Mouse (Mus musculus) neural tube, embryonic 11.5 days (tissue): Measurements from ENCODE around the gene Grap2. TPM values are rescaled to one million over a fixed set of nuclear protein-coding genes. Genes with fewer than 3 reads are reported as not detected.

Experiments
- ATAC-seq: fragments of 200-750 bp; cut with Nextera tagmentation; 2 replicates; pipeline ENCODE4 v1.8.0; 2017; ENCODE audit warnings: moderate number of reproducible peaks, mild to moderate bottlenecking, moderate TSS enrichment, moderate library complexity; ENCODE audit not compliant: insufficient read depth, low FRiP score, low TSS enrichment
- DNase-seq: peaks from one replicate; pipeline ENCODE4 v3.0.0-alpha.2; 2015; ENCODE audit warnings: low spot score
- H3K27ac ChIP-seq: fragments of 300-500 bp; sonication (generic); 2 replicates; pipeline ENCODE4 v1.5.1; 2014; ENCODE audit warnings: low read depth, mild to moderate bottlenecking, low read length
- H3K27me3 ChIP-seq: fragments of 300-500 bp; sonication (generic); 2 replicates; pipeline ENCODE4 v1.6.1; 2014; ENCODE audit warnings: mild to moderate bottlenecking, low read length, mixed read lengths; ENCODE audit not compliant: control insufficient read depth, insufficient read depth
- H3K36me3 ChIP-seq: fragments of 300-500 bp; sonication (generic); 2 replicates; pipeline ENCODE4 v1.6.1; 2014; ENCODE audit warnings: mild to moderate bottlenecking, low read length, moderate library complexity, mixed read lengths; ENCODE audit not compliant: control insufficient read depth, insufficient read depth
- H3K4me1 ChIP-seq: fragments of 300-500 bp; sonication (generic); 2 replicates; pipeline ENCODE4 v1.6.1; 2014; ENCODE audit warnings: low read length, mixed read lengths; ENCODE audit not compliant: control insufficient read depth, insufficient read depth
- H3K4me2 ChIP-seq: fragments of 300-500 bp; sonication (generic); 2 replicates; pipeline ENCODE4 v1.6.1; 2014; ENCODE audit warnings: low read depth, mild to moderate bottlenecking, moderate library complexity
- H3K4me3 ChIP-seq: fragments of 300-500 bp; sonication (generic); 2 replicates; pipeline ENCODE4 v1.5.1; 2014; ENCODE audit warnings: low read depth, low read length
- H3K9ac ChIP-seq: fragments of 300-500 bp; sonication (generic); 2 replicates; pipeline ENCODE4 v1.6.1; 2014; ENCODE audit warnings: mild to moderate bottlenecking, low read length
- H3K9me3 ChIP-seq: fragments of 300-500 bp; sonication (generic); 2 replicates; pipeline ENCODE4 v1.6.1; 2016; ENCODE audit warnings: low read length; ENCODE audit not compliant: control insufficient read depth
- WGBS: fragments of 180-500 bp; shearing (Covaris S2); extraction: QIAGEN DNeasy Blood & Tissue Kit; methylation state at CpG from one replicate; pipeline ENCODE4 v1.1.7; 2014; 5-methylcytosine and 5-hydroxymethylcytosine counted together
- polyA plus RNA-seq: library from polyadenylated mRNA; unstranded; fragments of >200 nt; fragmentation: Nextera tagmentation; extraction: Ambion mirVana; gene quantifications from 2 replicates; pipeline ENCODE4 v1.2.1, GENCODE M21; 2014

Grap2 gene
- polyA plus RNA-seq, 1 experiment from 2014 or later, result 4.3 TPM

DNA sequence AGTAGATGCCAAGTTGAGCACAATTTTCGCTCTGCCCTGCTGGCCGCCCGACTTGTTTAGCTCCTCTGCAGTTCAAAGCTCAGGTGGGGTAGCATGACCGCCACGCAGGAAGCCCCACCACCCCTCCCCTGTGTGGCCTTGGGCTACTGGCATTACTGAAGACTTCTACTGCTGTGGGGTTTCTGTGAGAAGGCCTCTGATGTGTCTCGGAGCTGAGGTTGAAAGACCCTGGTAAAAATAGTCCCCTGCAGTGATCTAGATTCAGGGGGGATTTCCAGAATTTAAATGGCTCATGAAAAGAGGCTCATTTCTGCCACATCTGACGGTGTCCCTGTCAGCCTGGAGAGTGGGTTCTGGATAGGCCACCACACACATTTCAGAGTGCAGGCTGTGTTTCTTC, 30.1 kb downstream of the Grap2 start:
- no peaks in the 10 kb centered on the region for H3K27me3 ChIP-seq
- no peaks in the 10 kb centered on the region for H3K4me1 ChIP-seq
- no peaks in the 10 kb centered on the region for H3K36me3 ChIP-seq
- H3K9me3 ChIP-seq, result no peaks in the 10 kb centered on the region
- H3K4me2 ChIP-seq, result no peak overlapping the region
- H3K4me3 ChIP-seq, result no peak overlapping the region
- ATAC-seq (no peak), DNase-seq (no peak)
- H3K27ac ChIP-seq, result no peak overlapping the region
- no peak overlapping the region for H3K9ac ChIP-seq
- WGBS, result 66% methylated on average over 7 of the region's 7 CpGs

DNA sequence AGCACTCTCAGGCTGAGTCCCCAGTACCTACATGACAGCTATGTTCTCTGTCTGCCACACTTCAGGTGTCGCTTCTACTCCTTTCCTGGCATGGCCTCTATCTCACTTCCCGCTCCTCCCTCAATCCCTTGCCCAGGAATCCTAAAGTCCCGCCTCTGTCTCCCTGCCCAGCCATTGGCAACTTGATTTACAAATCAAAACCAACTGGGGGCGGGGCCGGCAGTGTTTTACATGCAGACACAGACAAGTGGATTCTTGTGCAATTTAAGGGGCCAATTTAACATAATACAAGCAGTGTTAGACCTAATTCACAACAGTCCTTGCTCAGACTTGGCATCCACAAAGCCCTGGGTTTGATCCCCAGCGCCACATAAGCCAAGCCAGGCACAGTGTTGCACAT, 31.6 kb downstream of the Grap2 start:
- Histone ChIP-seq H3K36me3 (no peaks in the 10 kb centered on the region), H3K4me1 (no peaks in the 10 kb centered on the region), H3K9ac (no peak overlapping the region), H3K9me3 (no peaks in the 10 kb centered on the region), H3K27ac (no peak overlapping the region), H3K27me3 (no peaks in the 10 kb centered on the region), H3K4me2 (no peak overlapping the region), H3K4me3 (no peak overlapping the region)
- DNase-seq (no peak), ATAC-seq (no peak)
- 90% methylated on average over 6 of the region's 6 CpGs for WGBS

DNA sequence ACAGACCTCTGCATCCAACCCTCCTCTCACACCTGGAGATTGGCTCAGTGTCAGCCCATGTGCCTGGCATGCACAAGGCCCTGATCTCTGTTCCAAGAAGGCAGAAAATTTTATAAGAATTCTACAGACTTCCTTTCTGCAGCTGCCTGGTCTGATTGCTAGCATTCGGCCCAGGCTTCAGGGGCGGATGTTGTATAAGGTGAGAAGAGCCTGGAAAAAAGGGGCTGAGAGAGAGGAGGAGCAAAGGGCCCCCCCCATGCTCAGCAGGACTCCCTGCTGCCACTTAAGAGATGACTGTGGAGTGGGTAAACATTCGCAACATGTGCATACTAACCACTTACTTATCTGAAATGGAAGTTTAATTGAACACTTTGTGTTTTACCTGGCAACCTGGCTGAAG, 35.6 kb downstream of the Grap2 start:
- no peak overlapping the region for H3K4me3 ChIP-seq
- 82% methylated on average over 3 of the region's 3 CpGs for WGBS
- H3K4me2 ChIP-seq, result no peak overlapping the region
- H3K4me1 ChIP-seq, result no peaks in the 10 kb centered on the region
- no peaks in the 10 kb centered on the region for H3K9me3 ChIP-seq
- no peak for DNase-seq
- H3K27ac ChIP-seq, result no peak overlapping the region
- H3K9ac ChIP-seq, result no peak overlapping the region
- no peaks in the 10 kb centered on the region for H3K27me3 ChIP-seq
- H3K36me3 ChIP-seq, result no peaks in the 10 kb centered on the region
- no peak for ATAC-seq

DNA sequence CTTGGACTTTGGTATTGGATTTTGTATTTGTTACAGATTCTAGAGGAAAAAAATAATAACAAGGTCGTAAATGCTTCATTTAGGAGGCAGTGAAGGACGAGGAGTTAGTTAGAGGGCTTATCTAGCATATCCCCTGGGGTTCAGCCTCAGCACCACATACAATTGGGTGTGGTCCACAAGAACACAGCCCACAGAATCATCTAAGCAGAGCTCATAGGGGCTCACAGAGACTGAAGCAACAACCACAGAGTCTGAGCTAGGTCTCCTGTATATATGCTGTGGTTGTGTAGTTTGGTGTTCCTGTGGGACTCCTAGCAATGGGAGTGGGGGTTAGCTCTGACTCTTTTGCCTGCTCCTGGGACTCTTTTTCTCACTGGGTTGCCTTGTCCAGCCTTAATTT, 37.9 kb downstream of the Grap2 start:
- no peaks in the 10 kb centered on the region for H3K9me3 ChIP-seq
- H3K27ac ChIP-seq, result no peak overlapping the region
- peaks cover 7% of the 10 kb centered on the region; the same call in 1 of the 2 replicates for H3K4me1 ChIP-seq
- ATAC-seq (no peak), DNase-seq (no peak)
- H3K36me3 ChIP-seq, result no peaks in the 10 kb centered on the region
- no peak overlapping the region for H3K4me2 ChIP-seq
- 73% methylated on average over 2 of the region's 2 CpGs for WGBS
- H3K27me3 ChIP-seq, result no peaks in the 10 kb centered on the region
- no peak overlapping the region for H3K4me3 ChIP-seq
- no peak overlapping the region for H3K9ac ChIP-seq

DNA sequence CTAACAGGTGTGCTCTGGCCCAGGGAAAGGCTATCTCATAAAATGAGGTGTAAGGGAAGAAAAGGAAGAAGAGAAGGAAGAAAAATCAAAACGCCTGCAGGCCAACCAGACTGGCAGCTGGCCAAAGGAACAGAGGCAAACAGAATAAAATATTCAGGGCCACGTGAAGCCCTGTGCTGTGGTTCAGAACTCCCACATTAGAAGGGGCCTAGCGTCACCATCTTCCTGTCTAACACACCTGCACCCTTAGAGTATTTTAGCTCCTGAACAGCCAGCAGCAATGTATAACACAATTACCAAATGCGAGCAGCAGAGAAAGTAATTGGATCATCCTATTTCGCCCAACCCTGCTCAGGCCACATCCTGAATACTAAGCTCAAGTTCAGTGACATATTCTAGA, 39.1 kb downstream of the Grap2 start:
- H3K27me3 ChIP-seq, result no peaks in the 10 kb centered on the region
- DNase-seq, result no peak
- H3K9ac ChIP-seq, result no peak overlapping the region
- ATAC-seq, result no peak
- H3K36me3 ChIP-seq, result no peaks in the 10 kb centered on the region
- H3K27ac ChIP-seq, result no peak overlapping the region
- peaks cover 10% of the 10 kb centered on the region; the same call in 1 of the 2 replicates for H3K4me1 ChIP-seq
- H3K4me2 ChIP-seq, result no peak overlapping the region
- WGBS, result 84% methylated on average over 5 of the region's 5 CpGs
- H3K9me3 ChIP-seq, result no peaks in the 10 kb centered on the region
- H3K4me3 ChIP-seq, result no peak overlapping the region

DNA sequence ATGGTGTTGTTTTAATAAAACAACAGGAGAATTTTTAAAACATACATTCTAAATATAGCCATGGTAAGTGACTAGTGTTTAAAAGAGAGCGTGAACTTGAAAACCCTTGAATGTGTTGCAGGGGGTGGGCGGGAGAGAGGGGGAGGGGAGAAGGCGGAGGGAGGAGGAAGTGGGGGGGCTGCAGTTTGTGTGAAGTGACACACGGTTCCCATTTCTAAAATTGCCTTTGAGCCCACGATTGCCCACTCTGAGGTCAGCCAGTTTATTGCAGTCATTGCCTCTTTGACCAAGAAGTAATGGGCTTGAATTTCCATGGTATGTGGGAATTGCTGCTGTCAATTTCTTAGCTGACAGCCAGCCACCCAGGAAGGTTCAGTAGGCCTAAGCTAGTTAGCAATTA, 41.5 kb downstream of the Grap2 start:
- 46% methylated on average over 5 of the region's 5 CpGs for whole genome bisulfite sequencing

DNA sequence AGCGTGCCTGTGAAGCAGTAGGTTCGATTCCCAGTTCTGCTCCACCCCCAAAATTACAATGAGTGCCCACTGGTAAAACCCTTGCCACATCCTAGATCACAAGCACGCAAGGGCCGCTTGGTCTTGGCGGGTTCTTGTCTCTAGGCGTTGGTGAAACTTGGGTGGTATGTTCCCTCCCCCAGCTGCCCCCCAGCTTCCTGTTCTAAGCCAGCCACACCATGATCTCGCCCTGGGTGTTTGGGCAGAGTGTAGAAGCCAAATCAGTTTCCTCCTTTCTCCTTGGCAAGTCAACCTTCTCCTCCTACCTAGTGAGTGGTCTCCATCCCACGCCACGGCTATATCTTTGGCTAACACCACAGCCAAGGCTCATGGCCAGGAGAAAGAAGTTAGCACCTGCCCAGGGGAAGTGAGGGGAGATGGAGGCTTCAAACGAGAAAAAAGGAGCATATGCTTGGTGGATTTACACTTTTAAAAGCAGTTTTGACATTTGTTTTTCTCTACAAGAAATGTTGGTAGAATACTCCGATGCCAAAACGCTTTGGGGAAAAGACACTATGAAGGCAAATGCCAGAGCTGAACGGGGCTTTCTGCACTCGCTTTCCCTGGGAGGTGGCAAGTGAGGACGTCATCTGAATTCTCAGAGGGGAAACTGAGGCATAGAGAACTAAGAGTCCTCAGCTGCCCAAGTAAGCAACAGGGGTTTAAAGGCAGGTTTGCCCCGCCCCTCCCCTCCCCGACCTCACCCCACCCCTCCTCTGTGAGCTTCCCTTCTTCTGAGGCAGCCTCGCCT, 42.3 kb downstream of the Grap2 start:
- DNase-seq (no peak), ATAC-seq (no peak)
- 69% methylated on average over 17 of the region's 18 CpGs for WGBS
- Histone ChIP-seq H3K4me1 (peaks cover 10% of the 10 kb centered on the region; the same call in 1 of the 2 replicates), H3K36me3 (no peaks in the 10 kb centered on the region), H3K9me3 (no peaks in the 10 kb centered on the region), H3K9ac (no peak overlapping the region), H3K4me3 (no peak overlapping the region), H3K27ac (no peak overlapping the region), H3K4me2 (no peak overlapping the region), H3K27me3 (no peaks in the 10 kb centered on the region)

More for the DNA sequence above, 41.5 kb downstream of the Grap2 start:
- Histone ChIP-seq H3K27me3 (no peaks in the 10 kb centered on the region), H3K9me3 (no peaks in the 10 kb centered on the region), H3K36me3 (no peaks in the 10 kb centered on the region), H3K27ac (peak overlapping the region; percentile 34; the same call in 1 of the 2 replicates), H3K4me2 (no peak overlapping the region), H3K4me1 (peaks cover 10% of the 10 kb centered on the region; the same call in 1 of the 2 replicates), H3K4me3 (no peak overlapping the region), H3K9ac (no peak overlapping the region)
- no peak for DNase-seq
- no peak for ATAC-seq

DNA sequence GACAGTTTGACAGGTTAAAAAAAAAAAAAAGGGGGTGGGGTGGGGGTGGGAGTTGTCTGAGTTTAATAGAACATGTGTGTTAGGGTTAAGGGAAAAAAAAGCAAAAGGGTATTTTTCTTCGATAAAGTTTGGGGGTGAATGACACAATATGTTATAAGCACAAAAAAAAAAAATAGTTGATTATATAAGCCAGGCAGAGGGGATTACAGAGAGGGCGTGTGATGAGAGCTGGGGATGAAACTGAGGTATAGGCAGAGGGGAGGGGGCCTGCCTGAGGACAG, 42.8 kb downstream of the Grap2 start:
- Histone ChIP-seq H3K27me3 (no peaks in the 10 kb centered on the region), H3K4me3 (no peak overlapping the region), H3K27ac (no peak overlapping the region), H3K4me2 (no peak overlapping the region), H3K36me3 (no peaks in the 10 kb centered on the region), H3K9ac (no peak overlapping the region), H3K4me1 (peaks cover 10% of the 10 kb centered on the region; the same call in 1 of the 2 replicates), H3K9me3 (no peaks in the 10 kb centered on the region)
- no peak for DNase-seq
- no peak for ATAC-seq
- 52% methylated on average over 2 of the region's 2 CpGs for WGBS

DNA sequence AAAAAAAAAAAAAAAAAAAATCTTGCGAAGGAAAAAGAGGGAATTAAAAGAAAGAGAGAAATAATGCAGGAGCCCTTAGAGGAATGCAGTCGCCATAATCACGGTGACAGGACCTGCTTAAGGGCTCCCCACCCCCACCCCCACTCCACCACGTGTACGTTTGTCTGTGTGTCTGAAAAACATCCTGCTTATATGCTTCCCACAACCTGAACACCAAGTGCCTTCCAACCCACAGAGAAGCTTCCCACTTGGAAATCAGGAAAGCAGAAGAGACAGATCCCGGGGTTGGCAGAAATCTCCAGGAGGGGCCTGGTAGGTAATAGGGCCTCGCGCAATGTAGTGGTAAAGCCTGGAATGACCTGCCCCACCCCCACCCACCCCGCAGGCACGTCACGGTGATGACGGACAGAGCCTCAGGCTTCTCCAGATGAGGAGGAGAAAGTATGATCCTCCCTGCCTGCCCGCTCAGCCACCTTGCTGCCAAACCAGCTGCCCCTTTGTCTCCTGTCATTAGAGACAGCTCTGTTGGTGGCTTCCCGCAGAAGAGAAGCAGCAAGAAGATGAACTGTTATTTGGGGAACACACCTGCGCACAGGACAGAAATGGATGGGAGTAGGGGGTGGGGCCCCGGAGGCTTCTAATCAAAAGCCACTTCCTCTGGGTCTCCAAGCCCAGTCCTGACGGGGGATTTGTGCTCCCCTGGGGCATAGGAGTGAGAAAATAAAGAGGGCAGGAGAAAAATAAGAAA, 43.4 kb downstream of the Grap2 start:
- Histone ChIP-seq H3K36me3 (no peaks in the 10 kb centered on the region), H3K4me2 (no peak overlapping the region), H3K9ac (no peak overlapping the region; the same call in 1 of the 2 replicates), H3K27me3 (no peaks in the 10 kb centered on the region), H3K4me3 (no peak overlapping the region), H3K9me3 (no peaks in the 10 kb centered on the region), H3K27ac (no peak overlapping the region), H3K4me1 (peaks cover 10% of the 10 kb centered on the region; the same call in 1 of the 2 replicates)
- 8% methylated on average over 17 of the region's 17 CpGs for WGBS
- DNase-seq, result peak; percentile 24
- no peak for ATAC-seq
